Comparison of ENCODE assay signal across 12 mouse cellular contexts in genomic region chr15:88089486-88089885, GRCm38 (mm10).
"Had no signal": no experiment of that assay in that cellular context is flagged by ENCODE, and none has a peak within 500 bp of the region (broad histone marks: within the 10 kb centered on the region; RNA-seq: fewer than 3 reads in every experiment).

No protein-coding gene starts in this region.

- H3K36me3 ChIP-seq: liver, embryonic 13.5 days; neural tube, embryonic 13.5 days had no signal

- H3K4me1 ChIP-seq: liver, embryonic 13.5 days had no signal

- H3K4me3 ChIP-seq: liver, embryonic 13.5 days; myocyte; neural tube, embryonic 13.5 days had no signal

- H3K27ac ChIP-seq: liver, embryonic 13.5 days; neural tube, embryonic 13.5 days had no signal

- H3K27me3 ChIP-seq: liver, embryonic 13.5 days; neural tube, embryonic 13.5 days had no signal

- H3K9ac ChIP-seq: liver, embryonic 13.5 days; neural tube, embryonic 13.5 days had no signal

- H3K4me2 ChIP-seq: liver, embryonic 13.5 days; midbrain, embryonic 11.5 days; neural tube, embryonic 13.5 days had no signal

- DNase-seq: kidney, postnatal 14 days; kidney, postnatal 4 days; liver, embryonic 13.5 days; lung, adult 2 months; lung, postnatal 14 days; lung, postnatal 4 days; midbrain, embryonic 14.5 days; thymus, adult 18-20 months; thymus, postnatal 36 days had no signal
